Mouse (Mus musculus) CH12.LX (cell line): Measurements from ENCODE around the gene Scaf11. TPM values are rescaled to one million over a fixed set of nuclear protein-coding genes. Genes with fewer than 3 reads are reported as not detected.

Experiments used
- DNase-seq: peaks from one replicate; pipeline ENCODE4 v3.0.0-alpha.2; 2013; ENCODE audit errors: extremely low read depth
- H3K27ac ChIP-seq: 2 replicates; pipeline ENCODE4 v1.5.1; 2012; ENCODE audit warnings: low read depth, mild to moderate bottlenecking, control low read depth, moderate library complexity; ENCODE audit not compliant: insufficient read depth
- H3K27me3 ChIP-seq: replicated peaks from 2 replicates; pipeline ENCODE3; 2012; ENCODE audit warnings: inconsistent platforms
- H3K36me3 ChIP-seq, 2 experiments: replicated peaks in 1 of 2; 2 replicates each; pipeline versions ENCODE3 to v1.6.1; 2012; ENCODE audit warnings: inconsistent platforms in 1 of 2, low read length in 1 of 2, mild to moderate bottlenecking in 1 of 2, mixed read lengths in 1 of 2, moderate library complexity in 1 of 2; ENCODE audit not compliant: control insufficient read depth in 1 of 2, insufficient read depth in 1 of 2
- H3K4me1 ChIP-seq, 2 experiments: 2 replicates each; pipeline ENCODE4 v1.6.1; 2012; ENCODE audit warnings: inconsistent platforms in 1 of 2, moderate library complexity in 1 of 2; ENCODE audit not compliant: insufficient read depth in 2 of 2, control insufficient read depth in 1 of 2
- H3K4me2 ChIP-seq: 2 replicates; pipeline ENCODE4 v1.6.1; 2012; ENCODE audit warnings: low read depth, mild to moderate bottlenecking, control low read depth; ENCODE audit not compliant: poor library complexity, insufficient read depth, severe bottlenecking
- H3K4me3 ChIP-seq, 3 experiments: fragments of 150-350 bp in 1 of 3; sonication (generic) in 1 of 3; replicated peaks in 1 of 3; 2 replicates each; pipeline versions ENCODE3 to v1.5.1; 2011 to 2012; ENCODE audit warnings: low read depth in 2 of 3, low read length in 2 of 3, mild to moderate bottlenecking in 2 of 3, moderate library complexity in 2 of 3, control low read depth in 1 of 3, improper control_type of control experiment in 1 of 3, inconsistent platforms in 1 of 3, mixed read lengths in 1 of 3; ENCODE audit not compliant: poor library complexity in 1 of 3
- H3K79me2 ChIP-seq: replicated peaks from 2 replicates; pipeline ENCODE4 v1.6.1; 2012; ENCODE audit warnings: mild to moderate bottlenecking, moderate library complexity; ENCODE audit not compliant: control insufficient read depth, poor library complexity, insufficient read depth, severe bottlenecking; ENCODE audit errors: extremely low read depth
- H3K9ac ChIP-seq: 2 replicates; pipeline ENCODE4 v1.6.1; 2012; ENCODE audit warnings: low read depth, mild to moderate bottlenecking, control low read depth, moderate library complexity; ENCODE audit not compliant: insufficient read depth
- H3K9me3 ChIP-seq: replicated peaks from 2 replicates; pipeline ENCODE3; 2012; ENCODE audit warnings: low read length, inconsistent platforms, mixed read lengths
- CHD2 ChIP-seq: IDR thresholded peaks from 2 replicates; pipeline ENCODE4 v1.6.1; 2011; ENCODE audit warnings: low read length, improper control_type of control experiment
- E2F4 ChIP-seq: IDR thresholded peaks from 2 replicates; pipeline ENCODE4 v1.6.1; 2011; ENCODE audit warnings: low read depth, low read length, improper control_type of control experiment; ENCODE audit not compliant: insufficient replicate concordance
- ELF1 ChIP-seq: IDR thresholded peaks from 2 replicates; pipeline ENCODE4 v1.6.1; 2014; ENCODE audit warnings: low read depth, mild to moderate bottlenecking, inconsistent platforms, low read length, improper control_type of control experiment
- ETS1 ChIP-seq: conservative IDR thresholded peaks from 2 replicates; pipeline ENCODE4 v1.6.1; 2012; ENCODE audit warnings: low read depth, mild to moderate bottlenecking, inconsistent platforms, low read length, improper control_type of control experiment, moderate library complexity
- GABPA ChIP-seq: IDR thresholded peaks from 2 replicates; pipeline ENCODE4 v1.6.1; 2012; ENCODE audit warnings: low read depth, low read length, improper control_type of control experiment, inconsistent platforms; ENCODE audit not compliant: insufficient replicate concordance
- HCFC1 ChIP-seq: IDR thresholded peaks from 2 replicates; pipeline ENCODE4 v1.6.1; 2012; ENCODE audit warnings: low read depth, mild to moderate bottlenecking, inconsistent platforms, low read length, improper control_type of control experiment
- JUN ChIP-seq: IDR thresholded peaks from 2 replicates; pipeline ENCODE4 v1.6.1; 2011; ENCODE audit warnings: low read depth, mild to moderate bottlenecking, low read length, improper control_type of control experiment, moderate library complexity; ENCODE audit not compliant: insufficient read depth
- JUND ChIP-seq: conservative IDR thresholded peaks from 2 replicates; pipeline ENCODE4 v1.6.1; 2011; ENCODE audit warnings: low read depth, low read length, improper control_type of control experiment
- MAX ChIP-seq: IDR thresholded peaks from 2 replicates; pipeline ENCODE4 v1.6.1; 2011; ENCODE audit warnings: low read length, improper control_type of control experiment
- NELFE ChIP-seq: IDR thresholded peaks from 2 replicates; pipeline ENCODE4 v1.6.1; 2011; ENCODE audit warnings: low read depth, low read length, improper control_type of control experiment
- PAX5 ChIP-seq: IDR thresholded peaks from 2 replicates; pipeline ENCODE4 v1.6.1; 2012; ENCODE audit warnings: low read length, inconsistent platforms, mixed read lengths
- POLR2A ChIP-seq: IDR thresholded peaks from 2 replicates; pipeline ENCODE4 v1.6.1; 2011; ENCODE audit warnings: low read depth, mild to moderate bottlenecking, improper control_type of control experiment, low read length
- POLR2AphosphoS2 ChIP-seq: IDR thresholded peaks from 2 replicates; pipeline ENCODE4 v1.6.1; 2011; ENCODE audit warnings: low read depth, low read length, improper control_type of control experiment
- SIN3A ChIP-seq: IDR thresholded peaks from 2 replicates; pipeline ENCODE4 v1.6.1; 2012; ENCODE audit warnings: low read length, improper control_type of control experiment, inconsistent platforms
- SMC3 ChIP-seq: IDR thresholded peaks from 2 replicates; pipeline ENCODE4 v1.6.1; 2011; ENCODE audit warnings: low read depth, low read length, improper control_type of control experiment
- TCF12 ChIP-seq: IDR thresholded peaks from 2 replicates; pipeline ENCODE4 v1.6.1; 2014; ENCODE audit warnings: low read depth, mild to moderate bottlenecking, inconsistent platforms, low read length, improper control_type of control experiment
- ZC3H11A ChIP-seq: IDR thresholded peaks from 2 replicates; pipeline ENCODE4 v1.6.1; 2012; ENCODE audit warnings: low read depth, mild to moderate bottlenecking, inconsistent platforms, low read length, improper control_type of control experiment
- dilution Hi-C: fragments of 300-500 bp; cut with MboI; formaldehyde crosslinking; loops from 2 replicates; pipeline ENCODE4 v1.14.3; 2020; ENCODE audit warnings: low sequenced_read_pairs; ENCODE audit not compliant: extremely low pct_unique_long_range_greater_than_20kb, extremely low pct_ligation_motif_present
- in situ Hi-C: fragments of 300-500 bp; cut with MboI; formaldehyde crosslinking; loops from 3 replicates; pipeline ENCODE4 v1.14.3; 2019; ENCODE audit warnings: low sequenced_read_pairs, low pct_ligation_motif_present, low pct_unique_long_range_greater_than_20kb, mixed read lengths
- polyA plus RNA-seq: library from polyadenylated mRNA; unstranded; fragments of >175 nt; gene quantifications from 2 replicates; pipeline ENCODE4 v1.2.1, GENCODE M21; 2012; ENCODE audit warnings: low read depth; ENCODE audit not compliant: insufficient read length
- total RNA-seq, 2 experiments: library from RNA; depleted of rRNA; stranded (reverse); fragments of 300-350 nt in 1 of 2; fragments of >200 nt in 1 of 2; gene quantifications; 2 replicates each; pipeline ENCODE4 v1.2.3; 2012 to 2014

Scaf11 gene
- total and polyA plus RNA-seq, 3 experiments, result 57.2 to 88.0 (median 59.8) TPM

DNA sequence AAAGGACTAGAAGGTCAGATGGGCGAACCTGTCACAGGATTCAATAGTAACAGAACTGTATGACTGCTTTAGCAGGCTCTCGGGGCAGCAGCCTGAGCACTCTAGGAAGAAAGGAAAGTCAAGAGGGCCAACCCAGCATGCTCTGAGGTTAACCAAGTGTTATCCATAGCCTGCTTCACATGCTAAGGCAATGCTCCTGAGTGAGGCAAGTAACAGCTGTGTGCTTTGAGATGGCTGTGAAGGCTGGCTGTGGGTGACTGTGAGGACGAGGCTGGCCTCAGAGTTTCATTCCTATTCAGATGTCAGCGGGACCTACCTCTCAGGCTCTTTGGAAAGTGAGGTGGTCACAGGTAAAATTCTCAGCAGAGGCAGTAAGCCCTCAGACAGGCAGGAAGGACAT lies 54.4 kb downstream of the Scaf11 start:
- TF ChIP-seq SMC3 (no peak), GABPA (no peak), JUND (no peak), JUN (no peak), ETS1 (no peak), SIN3A (no peak), E2F4 (no peak), PAX5 (no peak), POLR2A (no peak), TCF12 (no peak), CHD2 (no peak), ELF1 (no peak)
- no peak overlapping the region for H3K27ac ChIP-seq
- DNase-seq, result no peak
- H3K36me3 ChIP-seq, result peaks cover 25 to 75% of the 10 kb centered on the region in 2 experiments
- dilution Hi-C loops, result no loop called here
- peaks cover 0 to 9% of the 10 kb centered on the region in 2 experiments; a peak in 1 of 4 replicates for H3K4me1 ChIP-seq
- H3K4me3 ChIP-seq, result no peak overlapping the region
- H3K27me3 ChIP-seq, result no peaks in the 10 kb centered on the region
- H3K9ac ChIP-seq, result no peak overlapping the region
- H3K4me2 ChIP-seq, result no peak overlapping the region
- in situ Hi-C loops, result no loop called here
- H3K79me2 ChIP-seq, result no peaks in the 10 kb centered on the region
- no peaks in the 10 kb centered on the region for H3K9me3 ChIP-seq

DNA sequence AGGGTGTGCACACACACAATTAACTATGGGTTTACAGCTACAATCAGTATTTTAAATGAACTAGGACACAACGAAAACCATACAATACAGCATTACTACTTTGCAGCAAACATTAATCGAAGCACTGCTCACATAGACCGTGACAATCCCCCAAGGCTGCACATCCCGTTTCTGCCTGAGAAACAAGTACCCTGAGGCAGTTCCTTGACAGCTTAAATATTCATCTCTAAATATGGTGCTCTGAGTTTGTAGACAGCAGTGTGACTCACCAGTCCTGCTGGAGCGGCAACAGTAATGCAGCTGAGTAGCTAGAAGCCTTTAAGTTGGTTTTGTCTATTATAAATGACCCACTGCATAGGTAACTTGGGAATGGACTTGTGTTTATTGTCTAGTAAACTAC lies 55.1 kb downstream of the Scaf11 start:
- H3K36me3 ChIP-seq, result peaks cover 22 to 72% of the 10 kb centered on the region in 2 experiments
- in situ Hi-C loops (no loop called here), dilution Hi-C loops (no loop called here)
- TF ChIP-seq POLR2AphosphoS2 (0 out of 2 replicates have a peak, but pooled peaks have one; percentile 20), ZC3H11A (no peak), MAX (no peak)
- no peaks in the 10 kb centered on the region; the same call in 1 of the 2 replicates for H3K79me2 ChIP-seq
- H3K9ac ChIP-seq, result no peak overlapping the region
- H3K9me3 ChIP-seq, result no peaks in the 10 kb centered on the region
- no peak for DNase-seq
- no peak overlapping the region for H3K4me2 ChIP-seq
- no peak overlapping the region for H3K27ac ChIP-seq
- no peak overlapping the region for H3K4me3 ChIP-seq
- H3K4me1 ChIP-seq, result peaks cover 0 to 9% of the 10 kb centered on the region in 2 experiments; a peak in 1 of 4 replicates
- H3K27me3 ChIP-seq, result no peaks in the 10 kb centered on the region

DNA sequence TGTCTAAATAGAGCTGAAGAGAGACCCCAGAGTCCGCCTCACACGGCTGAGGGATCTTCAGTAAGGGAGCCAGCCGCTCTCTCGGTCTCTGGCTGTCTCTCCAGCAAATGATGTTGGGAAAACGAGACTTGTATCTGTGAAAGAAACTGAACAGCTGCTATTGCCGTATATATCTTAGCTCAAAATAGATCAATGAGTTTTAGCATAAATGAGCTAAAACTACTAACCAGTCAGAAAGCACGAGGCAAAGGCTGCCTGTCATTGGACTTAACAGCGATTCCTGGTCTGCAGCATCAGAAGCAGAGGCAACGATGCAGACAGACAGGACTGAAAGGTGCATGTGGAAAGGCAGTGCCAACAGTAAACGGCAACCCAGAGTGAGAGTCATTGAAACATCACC lies 62.3 kb downstream of the Scaf11 start:
- H3K4me3 ChIP-seq, result no peak overlapping the region
- H3K27ac ChIP-seq, result no peak overlapping the region
- H3K9ac ChIP-seq, result no peak overlapping the region
- no peaks in the 10 kb centered on the region for H3K27me3 ChIP-seq
- no peak for TF ChIP-seq NELFE
- no peak for TF ChIP-seq HCFC1
- TF ChIP-seq JUN, result no peak
- TF ChIP-seq, all 38 proteins: peak for 0
- no peaks in the 10 kb centered on the region for H3K9me3 ChIP-seq
- DNase-seq, result no peak
- H3K4me2 ChIP-seq, result no peak overlapping the region
- no peaks in the 10 kb centered on the region; the same call in 1 of the 2 replicates for H3K79me2 ChIP-seq
- in situ Hi-C loops (no loop called here), dilution Hi-C loops (no loop called here)
- peaks cover 38 to 77% of the 10 kb centered on the region in 2 experiments for H3K36me3 ChIP-seq
- H3K4me1 ChIP-seq, result no peaks in the 10 kb centered on the region
